In genomic region chr8:71542632-71543343, GRCm38 (mm10) we compare ENCODE assay signal across 8 mouse cellular contexts. TPM values are rescaled to one million over a fixed set of nuclear protein-coding genes. Genes with fewer than 3 reads are reported as not detected.
DNase-seq lines count a peak whose midpoint lies in the region; ATAC-seq lines count a peak whose summit lies in the region.

TSS of gene Mvb12a (plus strand) at chr8:71542922.

- H3K4me3 ChIP-seq in intestine, embryonic 14.5 days (ENCODE audit: low read depth, low read length): peak within 1 kb of the TSS; percentile 75

- H3K27ac ChIP-seq in intestine, embryonic 14.5 days (ENCODE audit: low read depth): 0 out of 2 replicates have a peak within 1 kb of the TSS, but pooled peaks have one; percentile 7

- H3K27me3 ChIP-seq in intestine, embryonic 14.5 days (replicated peaks; ENCODE audit: control insufficient read depth, insufficient read depth, low read length): no peaks in the 10 kb centered on the region

- peak within 1 kb of the TSS; percentile 61 for H3K9ac ChIP-seq in intestine, embryonic 14.5 days (ENCODE audit: low read length)

- H3K4me2 ChIP-seq in intestine, embryonic 14.5 days (ENCODE audit: low read length): peak within 1 kb of the TSS; percentile 75

- H3K36me3 ChIP-seq in intestine, embryonic 14.5 days (ENCODE audit: control insufficient read depth, insufficient read depth, low read length): peaks cover 20% of the 10 kb centered on the region

- peak; percentile 85 to 87 for DNase-seq in adrenal gland, adult 18-20 months (ENCODE audit: low spot score in 2 of 2)
- DNase-seq in embryo, embryonic 11 days: peak; percentile 99
- peak; percentile 97 for DNase-seq in gastrocnemius, postnatal 25 days
- peak; percentile 92 for DNase-seq in intestine, embryonic 14.5 days (ENCODE audit: low spot score)
- peak; percentile 97 to 99 for DNase-seq in left cerebral cortex, postnatal 14 days (ENCODE audit: low spot score in 2 of 2)
- DNase-seq in mesoderm, embryonic 11.5 days (ENCODE audit: low read depth, low spot score): peak; percentile 99
- peak; percentile 98 to 99 for DNase-seq in right cerebral cortex, postnatal 36 days (ENCODE audit: low spot score in 2 of 2)
- DNase-seq in yolk sac, embryonic 10.5 days (ENCODE audit: low spot score): peak; percentile 98

- H3K4me1 ChIP-seq in intestine, embryonic 14.5 days (replicated peaks; ENCODE audit: control insufficient read depth, insufficient read depth, low read length): peaks cover 10% of the 10 kb centered on the region

- under 1% methylated on average over 55 of the region's 55 CpGs for WGBS in intestine, embryonic 14.5 days

- intact Hi-C loops in left cerebral cortex, postnatal 14 days (cut with DNase I): no loop called here

- peak; percentile 94 for ATAC-seq in intestine, embryonic 14.5 days (replicated peaks; ENCODE audit: low FRiP score, low TSS enrichment, low read depth)

- H3K9me3 ChIP-seq in intestine, embryonic 14.5 days (ENCODE audit: control insufficient read depth, low read length): no peaks in the 10 kb centered on the region

RNA-seq across cellular contexts. Expression of gene Mvb12a, which starts in this region (rescaled TPM):
- 10 to 100 TPM; 64.6 to 72.0 TPM for total RNA-seq in adrenal gland, adult 18-20 months (2021)
- 10 to 100 TPM; 23.0 to 23.6 TPM for total RNA-seq in gastrocnemius, postnatal 25 days (2021)
- polyA plus RNA-seq in intestine, embryonic 14.5 days (2014; fragmentation: Nextera tagmentation; extraction: Ambion mirVana): 102 and 103 TPM in 2 replicates
- total RNA-seq in left cerebral cortex, postnatal 14 days (2021): 10 to 100 TPM; 32.9 to 38.5 TPM

Comparison
In these comparisons a context has a peak if more than half of its experiments do, and no peak if none do; other contexts are left out.
1. Peak in every context shown above with its lines: DNase-seq, ATAC-seq, H3K4me3 ChIP-seq and H3K27ac ChIP-seq.